Mouse (Mus musculus): ENCODE measurements around the gene Gpr137. TPM values are rescaled to one million over a fixed set of nuclear protein-coding genes. Genes with fewer than 3 reads are reported as not detected.

Gene Gpr137
- polyA plus RNA-seq, 1 experiment from 2014 or later = 20.0 TPM

- no peak overlapping the region for H3K27ac ChIP-seq (ENCODE audit: low read depth, low read length)
Observed at GRCm38 (mm10) chr19:6948186-6948585, 5.9 kb upstream of the Gpr137 start.

GRCm38 (mm10) chr19:6947742-6948141 lies 5.5 kb upstream of the Gpr137 start:
- 45% methylated on average over 4 of the region's 4 CpGs for WGBS
- no peak for TF ChIP-seq CTCF (IDR thresholded peaks at IDR 0.05; ENCODE audit: low read depth)
- ATAC-seq = no peak
- Histone ChIP-seq H3K9me3 (ENCODE audit: control insufficient read depth) (no peaks in the 10 kb centered on the region), H3K4me1 (replicated peaks; ENCODE audit: control insufficient read depth, insufficient read depth, low read length) (peaks cover under 1% of the 10 kb centered on the region; the same call in 1 of the 2 replicates), H3K9ac (ENCODE audit: low read depth, low read length) (no peak overlapping the region), H3K27me3 (replicated peaks; ENCODE audit: control insufficient read depth, insufficient read depth, low read length) (no peaks in the 10 kb centered on the region), H3K36me3 (ENCODE audit: control insufficient read depth, insufficient read depth) (0 out of 2 replicates have a peak, but pooled peaks cover 3% of the 10 kb centered on the region), H3K27ac (ENCODE audit: low read depth, low read length) (no peak overlapping the region), H3K4me3 (ENCODE audit: low read depth, low read length) (no peak overlapping the region), H3K4me2 (replicated peaks; ENCODE audit: low read depth) (no peak overlapping the region)

More at GRCm38 (mm10) chr19:6948186-6948585, 5.9 kb upstream of the Gpr137 start:
- TF ChIP-seq CTCF (IDR thresholded peaks at IDR 0.05; ENCODE audit: low read depth) = no peak
- Histone ChIP-seq H3K4me3 (ENCODE audit: low read depth, low read length) (no peak overlapping the region), H3K9me3 (ENCODE audit: control insufficient read depth) (no peaks in the 10 kb centered on the region), H3K27me3 (replicated peaks; ENCODE audit: control insufficient read depth, insufficient read depth, low read length) (no peaks in the 10 kb centered on the region), H3K36me3 (ENCODE audit: control insufficient read depth, insufficient read depth) (peaks cover 7% of the 10 kb centered on the region), H3K4me2 (replicated peaks; ENCODE audit: low read depth) (no peak overlapping the region), H3K9ac (ENCODE audit: low read depth, low read length) (no peak overlapping the region), H3K4me1 (replicated peaks; ENCODE audit: control insufficient read depth, insufficient read depth, low read length) (peaks cover 5% of the 10 kb centered on the region; the same call in 1 of the 2 replicates)
- ATAC-seq = no peak
- WGBS = 78% methylated on average over 4 of the region's 4 CpGs

GRCm38 (mm10) chr19:6943709-6944108 lies 1.4 kb upstream of the Gpr137 start:
- Histone ChIP-seq H3K4me2 (replicated peaks; ENCODE audit: low read depth) (no peak overlapping the region), H3K4me1 (replicated peaks; ENCODE audit: control insufficient read depth, insufficient read depth, low read length) (no peaks in the 10 kb centered on the region), H3K9ac (ENCODE audit: low read depth, low read length) (no peak overlapping the region), H3K27ac (ENCODE audit: low read depth, low read length) (no peak overlapping the region), H3K27me3 (replicated peaks; ENCODE audit: control insufficient read depth, insufficient read depth, low read length) (no peaks in the 10 kb centered on the region), H3K9me3 (ENCODE audit: control insufficient read depth) (no peaks in the 10 kb centered on the region), H3K36me3 (ENCODE audit: control insufficient read depth, insufficient read depth) (peaks cover 3% of the 10 kb centered on the region; the same call in 1 of the 2 replicates), H3K4me3 (ENCODE audit: low read depth, low read length) (no peak overlapping the region)
- no peak for TF ChIP-seq CTCF (IDR thresholded peaks at IDR 0.05; ENCODE audit: low read depth)
- no peak for ATAC-seq
- 90% methylated on average over 6 of the region's 6 CpGs for WGBS

- Histone ChIP-seq H3K4me2 (replicated peaks; ENCODE audit: low read depth) (peak overlapping the region; percentile 96), H3K27ac (ENCODE audit: low read depth, low read length) (peak overlapping the region; percentile 60; the same call in 1 of the 2 replicates), H3K27me3 (replicated peaks; ENCODE audit: control insufficient read depth, insufficient read depth, low read length) (no peaks in the 10 kb centered on the region), H3K36me3 (ENCODE audit: control insufficient read depth, insufficient read depth) (peaks cover 3% of the 10 kb centered on the region; the same call in 1 of the 2 replicates), H3K9me3 (ENCODE audit: control insufficient read depth) (no peaks in the 10 kb centered on the region), H3K4me1 (replicated peaks; ENCODE audit: control insufficient read depth, insufficient read depth, low read length) (no peaks in the 10 kb centered on the region), H3K4me3 (ENCODE audit: low read depth, low read length) (peak overlapping the region; percentile 94), H3K9ac (ENCODE audit: low read depth, low read length) (peak overlapping the region; percentile 57)
- ATAC-seq = no peak
- TF ChIP-seq CTCF (IDR thresholded peaks at IDR 0.05; ENCODE audit: low read depth) = no peak
- 32% methylated on average over 5 of the region's 5 CpGs for WGBS
Observed at GRCm38 (mm10) chr19:6942764-6943163, 484 bp upstream of the Gpr137 start.

GRCm38 (mm10) chr19:6941372-6942248 lies 670 bp downstream of the Gpr137 start, which contains the start of gene Bad:
Gene Bad (plus strand): TSS chr19:6941861.
- Histone ChIP-seq H3K27me3 (replicated peaks; ENCODE audit: control insufficient read depth, insufficient read depth, low read length) (no peaks in the 10 kb centered on the region), H3K9me3 (ENCODE audit: control insufficient read depth) (no peaks in the 10 kb centered on the region), H3K4me1 (replicated peaks; ENCODE audit: control insufficient read depth, insufficient read depth, low read length) (no peaks in the 10 kb centered on the region), H3K4me3 (ENCODE audit: low read depth, low read length) (peak within 1 kb of the TSS; percentile 94), H3K36me3 (ENCODE audit: control insufficient read depth, insufficient read depth) (peaks cover 3% of the 10 kb centered on the region; the same call in 1 of the 2 replicates), H3K4me2 (replicated peaks; ENCODE audit: low read depth) (peak within 1 kb of the TSS; percentile 96), H3K9ac (ENCODE audit: low read depth, low read length) (peak within 1 kb of the TSS; percentile 57), H3K27ac (ENCODE audit: low read depth, low read length) (peak within 1 kb of the TSS; percentile 96)
- ATAC-seq = peak; percentile 82
- under 1% methylated on average over 83 of the region's 83 CpGs for WGBS
- TF ChIP-seq CTCF (IDR thresholded peaks at IDR 0.05; ENCODE audit: low read depth) = peak; percentile 38
